Mouse (Mus musculus) v-Abl transformed pro-B cells (cell line): ENCODE data around the gene Tmem100.

Source experiments
- in situ Hi-C, 2 experiments: fragments of 400-800 bp; cut with MboI; formaldehyde crosslinking; loops; one replicate each; pipeline ENCODE4 v1.15.1; 2025; ENCODE audit not compliant: unreplicated experiment in 2 of 2

The Tmem100 gene

DNA sequence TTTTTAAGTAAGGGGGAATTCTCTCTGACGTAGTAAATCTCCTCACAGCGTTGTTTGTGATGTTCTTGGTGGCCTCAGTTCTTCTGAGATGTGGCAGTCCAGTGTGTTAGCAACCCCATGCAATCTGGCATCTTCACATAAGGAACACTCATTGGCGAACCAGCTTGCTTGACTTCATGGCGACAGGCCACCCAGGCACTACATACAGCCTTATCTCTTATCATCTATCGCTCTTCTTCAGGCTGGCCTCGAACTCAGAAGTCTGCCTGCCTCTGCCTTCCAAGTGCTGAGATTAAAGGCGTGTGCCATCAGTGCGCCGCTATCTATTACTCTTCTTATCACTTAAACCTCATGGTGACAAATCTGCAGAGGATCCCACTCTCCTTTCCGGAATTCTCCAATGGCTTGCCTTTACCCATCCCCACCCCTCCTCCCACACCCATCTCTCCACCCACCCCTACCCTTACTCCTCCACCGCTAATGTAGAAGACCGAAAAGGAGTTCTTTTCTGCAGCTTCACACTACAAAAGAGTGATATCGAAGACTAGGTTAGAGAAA, at the start of gene Tmem100:
Tmem100 (plus strand) TSS at position 508 of the 558 bp plus-strand sequence.
- in situ Hi-C loops, result no loop called here

DNA sequence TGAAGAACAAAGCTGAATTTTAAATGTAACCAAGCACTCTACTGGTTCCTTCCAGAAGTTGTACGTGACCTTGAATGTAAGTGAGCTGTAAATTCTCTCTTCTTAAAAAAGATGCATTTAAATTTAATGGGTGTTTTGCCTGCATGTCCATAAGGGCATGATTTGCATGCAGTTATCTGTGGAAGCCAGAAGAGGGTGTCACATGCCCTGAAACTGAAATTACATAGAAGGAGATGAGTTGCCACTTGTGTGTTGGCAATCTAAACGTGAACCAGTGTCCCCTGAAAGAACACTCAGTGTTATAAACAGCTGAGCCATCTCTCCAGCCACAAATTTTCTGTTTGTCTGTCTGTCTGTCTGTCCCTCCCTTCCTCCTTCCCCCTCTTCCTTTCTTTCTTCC, 47.2 kb upstream of the Tmem100 start:
- in situ Hi-C loops, result loop anchor here (10.0 to 25.0 kb wide), 2 partner anchors 632 to 996 kb away; partner anchors contain the start of gene Trim25 (in 1 of the 2)

DNA sequence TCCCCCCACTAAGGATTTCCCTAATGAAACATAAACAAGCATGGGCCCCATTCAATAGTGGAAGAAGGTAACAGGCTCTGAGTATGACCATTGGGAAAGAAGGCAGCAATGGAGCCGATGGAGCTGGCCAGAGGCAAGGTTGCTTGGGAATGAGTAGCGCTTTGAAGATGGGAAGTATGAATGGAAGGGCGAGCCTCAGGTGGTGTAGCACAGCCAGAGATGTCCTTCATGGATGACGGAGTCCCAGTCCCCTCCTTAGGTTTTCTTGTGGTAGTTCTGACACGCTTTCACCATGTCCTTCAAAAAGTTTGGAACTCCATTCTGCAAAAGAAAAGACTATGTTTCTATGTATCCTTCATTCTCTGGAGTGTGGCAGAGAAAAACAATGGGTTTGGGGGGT, 45.7 kb upstream of the Tmem100 start:
- in situ Hi-C loops, result loop anchor here (10.0 to 25.0 kb wide), 2 partner anchors 630 to 997 kb away; partner anchors contain the start of gene Trim25 (in 1 of the 2)

DNA sequence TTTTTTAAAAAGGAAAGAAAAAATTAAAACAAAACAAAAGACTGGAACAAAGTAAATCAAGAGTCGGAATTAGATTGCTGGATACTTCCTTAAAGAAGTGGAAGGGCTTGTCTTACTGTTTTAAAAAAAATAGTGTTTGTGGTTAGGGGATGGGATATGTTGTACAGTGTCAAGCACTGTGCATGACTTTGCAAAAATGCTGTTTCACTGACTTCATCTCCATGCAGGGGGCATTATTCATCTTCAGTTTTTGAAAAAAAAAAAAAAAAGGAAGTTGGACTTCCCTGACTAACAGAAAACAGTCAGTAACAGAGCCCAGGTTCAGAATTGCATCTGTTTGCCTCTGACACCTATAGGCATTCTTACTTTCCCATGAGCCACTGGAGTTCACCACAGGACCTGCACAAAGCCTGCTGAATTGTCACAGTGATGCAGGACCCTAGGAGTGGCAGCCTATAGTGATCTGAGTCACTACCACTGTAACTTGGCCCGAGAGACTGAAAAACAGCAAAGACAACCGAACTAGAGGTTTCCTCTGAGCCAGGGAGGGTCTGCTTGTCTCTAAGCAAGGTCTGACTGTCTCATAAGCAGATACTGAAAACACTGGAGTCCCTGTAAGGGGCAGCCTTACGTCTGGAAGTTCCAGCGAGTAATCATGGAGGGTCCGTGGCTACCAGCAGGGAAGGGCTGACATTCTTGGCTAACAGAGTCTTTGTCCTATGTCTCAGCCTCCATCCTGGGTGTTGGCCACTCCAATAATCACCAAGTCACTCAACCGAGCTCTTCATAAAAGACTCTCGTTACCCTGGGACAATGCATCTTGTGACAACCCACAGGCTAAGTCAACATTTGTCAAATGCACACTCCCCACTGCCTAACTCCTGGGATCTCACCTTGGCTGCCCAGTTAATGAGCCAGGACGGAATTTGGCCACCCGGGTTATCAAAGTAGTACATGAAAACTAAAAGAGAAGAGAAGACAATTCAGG, 44.7 kb upstream of the Tmem100 start:
- in situ Hi-C loops, result loop anchor here (5.0 to 25.0 kb wide), 4 partner anchors 182 to 998 kb away; partner anchors contain the start of gene Trim25 (in 1 of the 2)

DNA sequence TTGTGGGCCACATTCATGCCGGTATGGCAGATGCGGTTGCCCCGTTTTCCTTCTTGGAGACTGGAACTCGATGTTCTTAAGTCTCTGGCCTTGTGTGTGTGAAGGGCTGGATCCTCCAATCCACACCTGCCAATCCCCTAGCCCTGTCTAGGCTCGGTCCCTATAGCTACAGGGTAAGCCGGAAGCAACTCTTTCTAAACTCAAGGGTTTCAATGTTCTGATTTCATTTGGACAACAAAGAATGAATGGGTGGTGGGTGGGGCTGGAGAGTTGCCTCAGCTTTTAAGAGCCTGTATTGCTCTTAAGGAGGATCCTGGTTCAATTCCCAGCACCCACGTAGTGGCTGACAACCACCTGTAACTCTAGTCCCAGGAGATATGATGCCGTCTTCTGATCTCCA, 43.6 kb upstream of the Tmem100 start:
- in situ Hi-C loops, result loop anchor here (5.0 to 25.0 kb wide), 4 partner anchors 181 to 999 kb away; partner anchors contain the start of gene Trim25 (in 1 of the 2)

DNA sequence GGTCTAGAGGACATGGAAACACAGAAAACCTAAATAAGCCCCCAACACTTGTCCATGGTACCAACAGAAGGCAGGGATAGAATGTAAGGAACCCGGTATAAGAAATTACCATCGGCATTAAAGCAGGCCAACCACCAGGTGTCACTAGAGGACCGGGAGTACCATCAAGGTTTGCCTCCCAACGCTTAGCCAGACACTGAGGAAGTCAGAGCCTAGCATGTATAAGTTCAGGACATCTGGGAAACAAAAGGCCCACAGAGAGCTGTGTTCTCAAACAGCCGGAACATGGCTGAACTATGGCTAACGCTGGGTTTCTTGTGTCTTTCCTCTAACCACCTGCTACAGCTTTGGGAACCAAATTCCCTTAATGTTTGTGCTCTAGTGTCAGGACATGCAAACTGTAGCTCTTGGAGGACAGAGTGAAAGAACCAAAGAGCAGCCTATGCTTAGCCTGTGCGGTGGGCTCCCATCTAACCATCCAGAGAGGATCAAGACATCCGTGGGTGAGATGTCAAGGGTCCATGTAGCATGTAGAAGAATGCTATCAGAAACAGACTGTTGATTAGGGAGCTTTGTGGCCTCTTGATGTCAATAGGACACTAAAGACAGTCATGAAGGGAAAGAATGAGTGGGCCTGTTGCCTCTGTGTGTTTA, 41.1 kb upstream of the Tmem100 start:
- in situ Hi-C loops, result loop anchor here (5.0 to 25.0 kb wide), 4 partner anchors 178 to 1002 kb away; partner anchors contain the start of gene Trim25 (in 1 of the 2)

DNA sequence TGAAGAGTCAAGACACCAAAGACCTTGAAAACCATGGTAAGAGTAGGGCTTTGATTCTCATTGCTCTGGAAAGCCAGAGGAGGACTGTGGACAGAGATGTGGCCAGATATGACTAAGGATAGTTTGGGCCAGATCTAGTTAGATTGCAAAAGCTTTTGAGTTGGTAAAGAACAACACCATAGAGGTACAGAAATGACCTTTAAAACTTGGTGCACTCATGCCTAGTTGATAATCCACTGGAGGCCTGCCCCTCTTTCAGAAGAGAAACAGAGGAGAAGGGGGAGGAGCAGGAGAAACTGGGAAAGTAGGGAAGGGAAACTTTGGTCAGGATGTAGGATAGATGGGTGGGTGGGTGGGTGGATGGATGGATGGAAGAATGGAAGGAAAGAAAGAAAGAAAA, 38.5 kb upstream of the Tmem100 start:
- in situ Hi-C loops, result loop anchor here in 1 of 2 experiments (5.0 to 25.0 kb wide), 3 partner anchors 626 to 1004 kb away; partner anchors contain the start of gene Trim25

DNA sequence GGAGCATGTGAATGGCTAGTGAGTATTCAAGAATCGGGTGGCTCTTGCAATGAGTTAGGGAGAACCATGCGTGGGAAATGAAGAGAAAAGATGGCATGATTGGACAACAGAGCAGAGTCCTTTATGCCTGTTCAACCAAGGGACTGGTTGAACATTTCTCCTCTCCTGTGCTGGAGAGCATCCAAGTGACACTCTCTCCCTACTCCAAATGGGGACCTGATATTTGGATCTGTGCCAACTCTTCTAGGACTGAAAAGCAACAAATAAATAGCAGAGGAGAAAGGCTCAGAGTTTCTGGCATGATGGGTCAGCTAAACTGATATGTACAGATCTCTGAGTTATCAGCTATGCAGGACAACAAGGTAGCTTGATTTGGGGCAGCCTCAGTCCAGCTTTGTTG, 35.4 kb upstream of the Tmem100 start:
- in situ Hi-C loops, result loop anchor here in 1 of 2 experiments (5.0 to 25.0 kb wide), 3 partner anchors 623 to 1007 kb away; partner anchors contain the start of gene Trim25

DNA sequence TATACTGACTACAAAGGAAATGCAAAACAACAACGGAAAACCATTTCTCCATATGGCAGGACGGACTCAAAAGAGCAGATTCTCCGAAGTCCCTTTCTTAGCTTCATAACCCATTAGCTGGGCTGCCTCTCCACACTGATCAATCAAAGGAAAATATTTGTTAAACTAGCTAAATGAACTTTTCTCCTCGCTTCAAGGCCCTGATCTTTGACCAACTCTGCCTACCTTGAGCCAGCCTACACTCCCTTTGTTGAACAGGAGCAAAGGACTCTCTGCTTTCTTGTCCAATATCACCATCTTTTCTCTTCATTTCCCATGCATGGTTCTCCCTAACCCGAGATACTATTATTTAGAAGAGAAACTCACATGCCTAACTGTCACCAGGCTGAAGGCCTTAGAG, 34.6 kb upstream of the Tmem100 start:
- in situ Hi-C loops, result loop anchor here in 1 of 2 experiments (10.0 to 25.0 kb wide), 2 partner anchors 831 to 1008 kb away; partner anchors contain the start of gene Trim25

DNA sequence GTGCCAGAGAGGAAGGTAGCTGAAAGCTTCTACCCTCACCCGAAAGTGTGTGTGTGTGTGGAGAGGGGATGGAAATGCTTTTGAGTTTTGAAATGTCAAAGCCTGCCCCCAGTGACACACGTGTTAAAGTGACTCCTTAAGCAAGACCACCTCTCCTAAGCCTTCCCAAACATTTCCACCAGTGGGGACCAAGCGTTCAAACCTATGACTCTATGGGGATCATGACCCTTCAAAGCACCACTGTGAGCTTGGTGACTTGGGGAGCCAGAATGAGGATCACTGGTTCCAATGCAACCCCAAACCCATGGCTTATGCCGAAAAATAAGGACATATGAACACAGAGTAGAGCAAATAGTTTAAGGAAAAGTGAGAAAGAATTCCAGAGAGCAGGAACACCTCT, 33.7 kb upstream of the Tmem100 start:
- in situ Hi-C loops, result loop anchor here in 1 of 2 experiments (10.0 to 25.0 kb wide), 2 partner anchors 832 to 1009 kb away; partner anchors contain the start of gene Trim25

DNA sequence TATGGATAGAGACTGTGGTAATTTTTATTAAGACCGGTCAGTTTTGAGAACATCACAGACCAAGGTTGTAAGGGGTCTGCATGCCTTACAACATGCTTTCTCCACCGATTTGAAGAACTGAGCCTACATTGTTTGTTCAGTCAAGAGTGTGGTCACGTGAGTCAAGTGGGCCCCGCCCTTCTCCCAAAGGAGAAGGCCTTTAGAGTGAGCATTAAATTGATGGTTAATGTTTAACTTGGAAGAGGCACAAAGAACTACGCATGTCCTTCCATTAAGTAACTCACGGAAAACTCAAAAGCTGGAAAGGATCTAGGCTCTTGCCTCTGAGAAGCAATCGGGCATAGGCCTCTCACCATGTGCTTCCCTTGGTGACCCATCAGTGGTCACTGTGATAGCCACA, 33.3 kb upstream of the Tmem100 start:
- in situ Hi-C loops, result loop anchor here in 1 of 2 experiments (10.0 to 25.0 kb wide), 2 partner anchors 832 to 1010 kb away; partner anchors contain the start of gene Trim25

DNA sequence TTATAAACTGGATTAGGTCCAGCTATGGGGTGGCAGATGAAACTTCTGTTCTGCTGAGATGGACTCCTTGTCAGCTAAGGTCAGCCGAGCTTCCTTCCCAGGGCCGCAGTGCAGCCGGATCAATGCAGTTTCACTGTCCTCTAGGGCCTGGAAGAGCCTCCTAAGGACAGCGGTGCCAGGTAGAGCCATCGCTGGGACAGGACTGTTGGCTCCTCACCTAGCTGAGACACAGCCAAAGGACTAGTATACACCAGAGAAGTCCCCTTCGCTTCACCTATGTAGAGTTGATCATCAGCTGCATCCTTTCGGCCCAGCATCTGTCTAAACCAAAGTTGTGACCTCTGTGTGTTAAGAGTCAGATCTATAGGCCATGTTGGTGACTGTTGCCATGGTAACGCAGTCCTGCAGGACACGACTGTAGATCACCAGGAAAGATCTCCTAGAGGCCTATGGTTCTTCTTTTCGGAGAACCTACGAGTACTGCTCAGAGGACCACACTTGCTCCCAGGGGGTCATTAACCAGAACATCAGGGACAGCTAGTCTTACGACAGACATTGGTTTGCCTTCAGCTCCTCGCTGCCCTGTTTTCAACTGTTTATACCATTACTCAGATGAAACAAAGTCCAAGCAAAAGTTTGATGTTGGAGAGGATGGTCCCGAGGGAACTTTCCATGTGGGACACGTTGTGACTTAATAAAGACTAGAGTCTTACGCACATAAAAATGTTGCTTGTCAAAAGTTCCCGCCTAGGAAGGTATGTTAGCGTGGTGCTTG, 31.0 kb upstream of the Tmem100 start:
- in situ Hi-C loops, result loop anchor here in 1 of 2 experiments (10.0 to 25.0 kb wide), 2 partner anchors 834 to 1012 kb away; partner anchors contain the start of gene Trim25

DNA sequence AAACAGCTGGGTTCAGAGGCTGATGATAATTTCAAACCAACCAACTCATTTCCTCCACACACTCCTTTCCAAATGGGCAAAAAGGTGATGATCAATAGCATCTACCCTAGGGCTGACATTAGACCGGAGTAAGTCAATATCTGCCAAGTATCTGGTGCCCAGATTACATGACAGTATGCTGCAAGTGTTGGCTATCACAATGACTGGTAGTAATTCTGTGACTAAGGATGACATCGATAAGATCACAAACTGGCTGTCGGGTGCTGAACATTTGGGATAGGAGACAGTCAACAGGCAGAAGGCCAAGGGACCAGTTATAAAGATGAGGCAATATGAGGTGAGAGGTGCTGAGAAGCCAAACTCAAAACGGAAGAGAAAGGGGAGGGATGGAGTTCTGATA, 29.5 kb upstream of the Tmem100 start:
- in situ Hi-C loops, result loop anchor here in 1 of 2 experiments (5.0 to 10.0 kb wide), 2 partner anchors 254 to 918 kb away; no protein-coding TSS in a partner anchor

DNA sequence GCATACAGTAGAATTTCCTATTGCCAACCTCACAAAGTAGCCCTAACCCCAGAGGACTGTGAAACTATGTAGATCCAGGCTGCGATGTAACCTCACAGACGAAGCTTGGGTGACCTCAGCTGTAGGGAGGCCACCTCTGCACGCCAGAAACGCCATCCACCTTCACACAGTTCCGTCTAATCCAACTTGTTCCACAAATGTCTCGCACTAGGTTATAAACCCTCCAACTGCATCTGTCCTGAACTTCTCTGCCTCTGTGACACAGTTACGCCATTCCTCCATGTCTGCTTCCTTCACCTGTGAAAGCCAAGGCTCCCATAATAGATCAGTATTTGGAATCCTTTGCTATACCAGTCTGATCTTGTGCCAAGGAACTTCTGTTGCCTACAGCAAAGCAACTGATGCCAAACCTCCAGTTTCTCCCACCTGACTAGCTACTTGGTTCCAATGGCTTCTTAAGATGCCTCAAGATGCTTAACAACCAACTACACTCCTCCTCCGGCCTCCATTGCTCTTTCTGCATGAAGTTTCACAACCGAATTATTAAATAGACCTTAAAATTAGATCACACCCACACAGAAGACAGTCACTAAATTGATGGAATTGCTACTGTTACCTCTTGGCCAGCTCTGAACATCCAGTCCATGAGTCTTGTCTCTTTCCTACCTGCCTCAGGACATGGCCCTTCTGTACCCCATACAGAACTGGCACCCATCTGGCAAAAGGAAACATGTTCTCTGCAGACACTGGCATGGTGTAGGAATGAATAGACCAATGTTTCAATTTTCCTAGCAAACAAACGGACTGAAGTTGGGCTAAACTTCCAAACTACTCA, 28.5 kb upstream of the Tmem100 start:
- in situ Hi-C loops, result loop anchor here in 1 of 2 experiments (5.0 to 10.0 kb wide), 2 partner anchors 253 to 919 kb away; no protein-coding TSS in a partner anchor

DNA sequence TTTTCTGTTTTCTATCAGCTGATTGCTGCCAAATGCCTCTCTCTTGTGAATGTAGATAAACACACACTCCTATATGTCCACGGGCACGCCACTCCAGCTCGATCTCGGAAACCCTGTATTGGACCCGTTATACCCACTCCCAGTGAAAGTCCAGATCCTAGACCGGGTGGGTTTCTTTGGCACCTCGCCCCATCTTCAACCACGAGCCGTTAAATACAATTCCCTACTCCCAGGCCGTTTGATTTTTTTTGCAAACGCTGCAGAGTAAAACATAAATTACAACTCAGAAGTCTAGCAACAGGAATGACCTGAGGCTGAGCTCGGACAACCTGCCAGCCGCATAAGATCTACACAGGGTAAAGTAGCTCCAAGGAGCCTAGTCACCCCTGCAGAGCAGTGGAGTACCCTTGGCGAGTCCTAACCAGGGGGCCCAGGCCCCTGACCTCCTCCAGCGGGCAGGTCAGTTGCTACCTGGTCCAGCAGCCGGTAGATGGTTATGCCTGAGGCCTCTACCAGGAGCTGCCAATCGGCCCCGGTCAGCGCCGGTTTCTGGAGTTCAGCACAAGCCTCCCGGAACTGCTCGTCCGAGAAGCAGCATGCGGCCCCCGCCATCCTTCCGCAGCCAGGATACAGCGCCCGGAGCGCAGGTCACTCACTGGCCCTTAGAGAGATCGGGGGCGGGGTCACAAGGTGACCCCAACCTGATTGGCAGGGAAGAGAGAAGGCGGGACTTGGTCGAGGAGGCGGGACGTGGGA, 27.7 kb upstream of the Tmem100 start, which contains the start of gene Pctp:
Pctp (minus strand) TSS at position 664 of the 756 bp plus-strand sequence.
- in situ Hi-C loops, result loop anchor here in 1 of 2 experiments (5.0 to 10.0 kb wide), 2 partner anchors 252 to 920 kb away; no protein-coding TSS in a partner anchor

DNA sequence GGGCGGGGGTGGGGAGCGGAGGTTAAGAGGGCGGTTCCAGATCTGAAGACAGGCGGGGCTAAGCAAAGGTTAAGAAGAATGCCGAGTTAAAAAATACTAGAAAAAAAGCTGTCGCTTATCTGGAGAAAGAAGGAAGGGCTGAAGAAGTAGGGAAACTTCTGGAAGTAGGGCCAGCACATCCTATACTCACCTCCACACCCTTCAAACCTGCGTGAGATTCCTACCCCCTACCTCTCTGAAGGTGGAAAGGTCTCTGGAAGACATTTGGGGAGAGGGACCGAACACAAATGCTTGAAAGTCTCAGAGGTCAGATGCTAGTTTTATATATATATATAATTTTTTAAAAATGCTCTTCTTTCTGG, 27.2 kb upstream of the Tmem100 start:
- in situ Hi-C loops, result loop anchor here in 1 of 2 experiments (5.0 to 10.0 kb wide), 2 partner anchors 252 to 921 kb away; no protein-coding TSS in a partner anchor

DNA sequence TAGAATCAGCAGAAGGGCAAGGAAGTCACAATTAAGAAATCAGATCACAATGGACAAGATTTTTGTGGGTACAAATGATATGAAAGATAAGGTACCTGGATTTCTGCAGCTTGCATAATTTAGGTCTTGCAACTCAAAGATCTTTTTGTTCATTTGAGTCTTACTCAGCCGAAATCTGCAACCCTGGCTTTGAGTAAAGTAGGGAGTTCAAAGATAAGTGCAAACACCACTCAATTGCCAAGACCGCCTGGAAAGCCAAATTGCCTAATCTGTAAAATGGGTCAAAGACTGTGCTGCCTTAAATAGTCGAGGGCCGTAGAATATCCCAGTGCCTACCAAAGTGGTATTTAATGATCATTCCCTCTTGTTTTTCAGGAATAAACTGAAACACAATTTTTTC, 26.8 kb upstream of the Tmem100 start:
- in situ Hi-C loops, result loop anchor here in 1 of 2 experiments (5.0 to 10.0 kb wide), 2 partner anchors 251 to 921 kb away; no protein-coding TSS in a partner anchor
